Mouse (Mus musculus) T-helper 2 cell (primary cell): Measurements from ENCODE around the gene Myh9.

Source experiments
- in situ Hi-C: fragments of 300-600 bp; cut with MboI, MseI; formaldehyde crosslinking; loops from one replicate; pipeline ENCODE4 v1.15.1; 2025; ENCODE audit warnings: high pct_unique_total_duplicates

Gene Myh9

DNA sequence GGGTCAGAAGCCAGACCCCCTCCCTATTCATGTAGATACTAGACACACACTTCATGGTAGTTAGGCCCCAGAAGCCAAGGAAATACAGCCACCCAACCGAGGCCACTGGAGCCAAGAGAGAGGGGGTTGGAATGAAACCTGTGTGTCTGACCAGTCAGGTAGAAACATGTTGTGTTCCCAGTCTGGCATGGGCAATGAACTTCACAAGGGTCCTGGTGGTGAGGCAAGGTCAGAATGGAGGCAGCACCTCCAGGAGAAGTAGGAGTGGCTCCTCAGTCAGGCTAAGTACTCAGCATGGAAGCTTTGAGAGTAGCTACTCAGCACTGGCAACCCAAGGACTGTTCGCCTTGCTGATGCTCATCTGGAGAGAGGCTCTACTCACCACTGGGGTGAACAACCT lies 12.4 kb downstream of the Myh9 start:
- in situ Hi-C loops = no loop called here

DNA sequence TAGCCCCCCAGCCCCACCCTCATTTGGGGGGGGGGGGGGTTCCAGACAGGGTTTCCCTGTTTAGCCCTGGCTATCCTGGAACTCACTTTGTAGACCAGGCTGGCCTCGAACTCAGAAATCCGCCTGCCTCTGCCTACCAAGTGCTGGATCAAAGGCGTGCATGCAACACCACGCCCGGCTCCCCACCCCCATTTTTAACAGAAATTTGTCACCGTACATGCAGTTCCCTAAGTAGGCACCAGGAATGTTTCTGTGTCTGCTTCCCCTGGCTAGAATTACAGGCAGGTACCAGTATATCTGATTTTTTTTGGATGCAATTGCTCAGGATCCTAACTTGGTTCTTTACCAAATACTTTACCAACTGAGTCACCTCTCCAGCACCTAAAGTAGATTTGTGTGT lies 13.1 kb downstream of the Myh9 start:
- in situ Hi-C loops = no loop called here

- in situ Hi-C loops = no loop called here
These were observed 13.7 kb downstream of the Myh9 start for GRCm38 (mm10) chr15:77828242-77828641.

DNA sequence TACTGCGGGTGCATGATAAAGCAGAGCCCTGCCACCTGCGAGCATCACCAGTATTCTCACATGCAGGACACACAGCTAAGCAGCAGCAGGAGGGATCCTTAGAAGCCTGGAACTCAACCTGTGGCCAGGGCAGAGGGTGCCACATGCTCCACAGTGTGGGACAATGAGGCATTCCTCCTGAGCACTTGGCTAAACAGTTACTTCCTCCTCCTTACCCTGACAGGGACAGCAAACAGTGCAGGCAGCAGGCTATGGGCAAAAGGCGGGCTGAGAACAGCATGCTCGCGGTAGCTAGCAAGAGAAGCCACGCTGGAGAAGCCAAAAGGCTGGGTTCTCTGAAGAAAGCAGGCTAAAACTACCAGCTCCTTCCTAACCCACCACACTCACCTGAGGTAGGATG lies 14.2 kb downstream of the Myh9 start:
- in situ Hi-C loops = no loop called here

GRCm38 (mm10) chr15:77827379-77827778 lies 14.6 kb downstream of the Myh9 start:
- in situ Hi-C loops = no loop called here

DNA sequence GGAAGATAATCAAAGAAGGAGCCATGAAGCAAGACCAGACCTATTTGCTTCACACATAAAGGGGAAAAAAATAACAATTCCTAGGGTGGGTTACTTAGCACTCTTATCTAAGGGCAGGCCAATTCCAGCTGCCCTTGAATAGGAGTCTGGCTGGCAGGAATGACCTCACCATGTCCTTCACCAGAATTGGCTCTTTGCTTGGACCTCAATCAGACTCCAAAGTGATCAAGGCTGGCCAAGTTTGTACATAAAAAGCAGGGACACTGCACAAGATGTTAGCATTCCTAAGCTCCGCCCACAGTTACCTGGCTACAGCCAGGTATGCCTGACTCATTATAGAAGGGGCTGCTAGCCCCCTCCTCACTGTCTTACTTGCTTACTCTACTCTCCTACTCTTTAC lies 16.6 kb downstream of the Myh9 start:
- in situ Hi-C loops = no loop called here

DNA sequence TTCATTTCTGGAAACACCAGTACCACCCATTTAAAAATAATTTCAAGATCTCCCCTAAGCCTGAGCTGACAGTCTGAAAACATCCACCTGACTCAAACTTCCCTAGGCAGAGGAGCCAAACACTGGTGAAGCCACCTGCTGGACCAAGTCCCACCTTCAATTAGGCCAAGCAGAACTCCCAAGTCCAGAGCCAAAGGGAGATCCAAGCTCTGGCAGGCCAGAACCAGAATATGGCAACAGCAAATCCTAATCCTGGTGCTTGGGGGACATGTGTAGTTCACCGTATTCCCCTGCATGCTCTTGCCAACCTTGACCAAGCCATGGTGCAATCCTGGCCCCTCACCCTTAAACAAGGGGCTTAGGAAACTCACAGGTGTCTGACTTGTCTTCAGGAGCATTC lies 17.7 kb downstream of the Myh9 start:
- in situ Hi-C loops = no loop called here

DNA sequence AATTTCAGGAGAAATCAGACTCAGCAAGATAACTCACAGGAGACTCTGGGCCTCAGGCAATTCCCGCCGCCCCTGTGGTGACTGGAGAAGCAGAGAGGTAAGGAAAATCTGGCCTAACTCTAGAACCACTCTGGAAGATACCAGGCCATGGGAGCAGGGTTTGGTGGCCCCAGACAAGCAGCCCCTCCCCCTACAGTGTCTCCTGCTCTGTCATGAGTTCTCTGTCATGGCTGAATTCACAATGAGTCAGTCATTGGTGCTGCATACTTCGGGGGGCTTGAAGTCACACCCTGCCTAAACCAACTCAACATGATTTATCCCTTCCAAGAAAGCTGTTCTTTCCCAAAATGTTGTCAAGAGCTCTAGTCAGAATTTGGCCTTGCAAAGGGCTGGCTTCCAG lies 18.3 kb downstream of the Myh9 start:
- in situ Hi-C loops = no loop called here

- in situ Hi-C loops = no loop called here
These were observed 18.8 kb downstream of the Myh9 start for GRCm38 (mm10) chr15:77823196-77823595.

DNA sequence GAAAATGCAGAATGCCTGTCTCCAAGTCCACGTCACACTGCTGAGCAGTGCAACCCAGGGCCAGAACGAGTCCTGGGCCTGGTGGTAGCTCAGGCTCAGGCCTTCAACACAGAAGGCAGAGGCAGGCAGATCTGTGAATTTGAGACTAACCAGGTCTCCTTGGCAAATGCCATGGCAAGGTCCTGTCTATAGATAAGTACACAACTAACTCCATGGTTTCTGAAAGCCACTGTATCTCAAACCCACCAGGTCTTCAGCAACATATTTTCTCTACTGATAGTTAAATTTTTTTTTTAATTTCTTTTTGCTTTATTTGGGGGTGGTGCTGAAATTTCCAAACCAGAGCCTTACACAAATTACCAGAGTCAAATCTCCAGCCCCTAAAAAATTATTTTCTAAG lies 19.3 kb downstream of the Myh9 start:
- in situ Hi-C loops = no loop called here

DNA sequence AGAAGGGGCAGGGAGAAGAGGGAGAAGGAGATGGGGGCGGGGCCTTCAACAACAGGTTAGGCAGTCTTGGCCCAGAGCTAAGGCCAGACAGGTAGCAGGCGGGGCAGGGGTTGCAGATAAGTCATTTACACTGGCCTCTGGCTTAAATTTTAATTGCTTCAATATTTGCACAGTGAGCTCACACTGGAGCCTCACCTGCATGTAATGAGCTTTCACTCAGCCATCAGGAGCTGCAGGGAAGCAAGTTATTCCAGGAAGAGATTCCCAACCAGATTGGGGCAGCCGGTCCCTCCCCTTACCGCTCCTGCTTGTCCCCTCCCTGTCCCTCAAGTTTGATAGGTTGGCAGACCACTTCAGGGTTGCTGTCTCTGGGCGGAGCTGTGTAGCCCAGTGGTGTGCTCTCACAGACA lies 19.9 kb downstream of the Myh9 start:
- in situ Hi-C loops = no loop called here

- in situ Hi-C loops = no loop called here
These were observed 20.6 kb downstream of the Myh9 start for GRCm38 (mm10) chr15:77821424-77821823.

GRCm38 (mm10) chr15:77820480-77821163 lies 21.4 kb downstream of the Myh9 start:
- in situ Hi-C loops = no loop called here

- in situ Hi-C loops = loop anchor here (10.0 kb wide), 1 partner anchor 775 kb away; the partner anchor contains the start of gene Cyth4
These were observed 22.0 kb downstream of the Myh9 start for GRCm38 (mm10) chr15:77819894-77820387.

- in situ Hi-C loops = loop anchor here (10.0 kb wide), 1 partner anchor 776 kb away; the partner anchor contains the start of gene Cyth4
These were observed 23.3 kb downstream of the Myh9 start for GRCm38 (mm10) chr15:77818556-77819158.

GRCm38 (mm10) chr15:77817417-77817816 lies 24.6 kb downstream of the Myh9 start:
- in situ Hi-C loops = loop anchor here (10.0 kb wide), 1 partner anchor 777 kb away; the partner anchor contains the start of gene Cyth4

DNA sequence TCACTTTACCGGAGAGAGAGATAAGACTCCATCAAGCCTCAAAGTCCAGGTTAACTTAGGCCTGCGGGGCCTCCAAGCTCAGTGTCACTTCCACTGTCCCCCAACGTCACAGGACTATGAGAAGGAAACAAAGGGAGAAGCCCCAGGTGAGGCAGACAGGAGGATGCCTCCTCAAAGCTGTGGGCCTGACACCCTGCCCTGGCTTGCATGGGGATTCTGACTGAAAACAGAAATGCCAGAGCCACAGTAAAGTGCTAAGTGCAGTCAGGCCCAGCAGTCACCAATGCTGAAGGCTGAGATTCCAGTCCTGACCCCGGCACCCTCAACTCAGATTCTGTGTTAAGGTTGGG lies 25.4 kb downstream of the Myh9 start:
- in situ Hi-C loops = loop anchor here (10.0 kb wide), 1 partner anchor 778 kb away; the partner anchor contains the start of gene Cyth4

DNA sequence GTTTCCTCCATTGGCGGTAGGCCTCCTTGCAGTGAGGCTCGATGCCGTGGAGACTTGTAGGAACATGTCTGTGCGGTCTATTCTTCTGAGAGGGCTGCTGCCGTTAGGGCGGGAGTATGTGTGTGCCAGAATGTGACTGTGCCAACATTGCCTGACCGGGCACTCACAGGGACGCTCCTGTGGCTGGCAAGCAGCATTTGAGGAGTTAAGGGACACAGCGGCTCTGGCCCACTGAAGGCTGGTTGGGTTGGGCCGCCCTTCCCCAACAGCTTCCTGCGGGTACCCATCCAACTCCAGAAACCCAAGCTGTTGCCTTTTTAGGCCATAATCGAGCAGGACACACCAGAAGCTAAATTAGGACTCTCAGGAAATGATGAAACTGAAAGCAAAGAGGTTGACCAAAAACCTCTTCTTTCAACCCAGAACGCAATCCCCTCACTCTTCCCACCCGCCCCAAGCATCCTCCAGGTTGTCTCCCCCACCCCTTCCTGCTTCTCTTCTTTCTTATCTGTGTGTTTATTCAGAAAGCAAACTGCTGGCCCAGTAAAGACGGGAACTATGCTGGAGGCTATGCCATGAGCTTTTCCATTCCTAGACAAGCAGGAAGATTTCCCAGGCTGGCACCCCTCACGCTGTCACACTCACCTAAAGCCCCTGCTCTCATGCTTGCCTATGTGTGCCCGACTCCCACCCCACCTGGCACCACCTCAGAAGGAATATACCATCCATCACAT lies 25.9 kb downstream of the Myh9 start:
- in situ Hi-C loops = loop anchor here (10.0 kb wide), 1 partner anchor 779 kb away; the partner anchor contains the start of gene Cyth4

- in situ Hi-C loops = loop anchor here (10.0 kb wide), 1 partner anchor 781 kb away; the partner anchor contains the start of gene Cyth4
These were observed 28.2 kb downstream of the Myh9 start for GRCm38 (mm10) chr15:77813639-77814375.

GRCm38 (mm10) chr15:77812578-77812977 lies 29.4 kb downstream of the Myh9 start:
- in situ Hi-C loops = loop anchor here (10.0 kb wide), 1 partner anchor 782 kb away; the partner anchor contains the start of gene Cyth4

GRCm38 (mm10) chr15:77811099-77811760 lies 30.7 kb downstream of the Myh9 start:
- in situ Hi-C loops = loop anchor here (10.0 kb wide), 1 partner anchor 784 kb away; the partner anchor contains the start of gene Cyth4
